Mouse (Mus musculus) sigmoid colon, adult 10 weeks (tissue): ENCODE data around the gene Nek5. TPM values are rescaled to one million over a fixed set of nuclear protein-coding genes. Genes with fewer than 3 reads are reported as not detected.

Experiments
- polyA plus RNA-seq: library from polyadenylated mRNA; stranded (reverse); fragments of 350-450 nt; fragmentation: Illumina TruSeq; extraction: RNeasy Lipid Tissue Mini Kit (QIAGEN cat#74804); gene quantifications from one replicate; pipeline ENCODE4 v1.2.3, GENCODE M21; 2014; ENCODE audit warnings: low read depth, low replicate concordance

Gene Nek5
- 3.2 TPM for polyA plus RNA-seq

GRCm38 (mm10) chr8:22124220-22125152 lies at the start of gene Nek5:
Gene Nek5 (minus strand): TSS chr8:22125053.

GRCm38 (mm10) chr8:22166080-22166603 lies 41.3 kb upstream of the Nek5 start, which contains the start of gene Nek3:
Gene Nek3 (minus strand): TSS chr8:22166435.

GRCm38 (mm10) chr8:22060446-22060889 lies 64.4 kb downstream of the Nek5 start, which contains the start of gene Alg11:
Gene Alg11 (plus strand): TSS chr8:22060721.

GRCm38 (mm10) chr8:22059821-22060445 lies 64.9 kb downstream of the Nek5 start, which contains the start of gene Atp7b:
Gene Atp7b (minus strand): TSS chr8:22060305.

Other genes with a start within 250 kb of the Nek5 start
- not detected for gene Defb9, start 239.6 kb downstream of the Nek5 start, polyA plus RNA-seq
- not detected for gene Defb11, start 218.6 kb downstream of the Nek5 start, polyA plus RNA-seq
- not detected for gene Defb15, start 192.3 kb downstream of the Nek5 start, polyA plus RNA-seq
- gene Defb35, start 186.7 kb downstream of the Nek5 start, polyA plus RNA-seq: not detected
- not detected for gene Defb13, start 178.3 kb downstream of the Nek5 start, polyA plus RNA-seq
- gene Fam90a1a, start 166.3 kb downstream of the Nek5 start, polyA plus RNA-seq: not detected
- gene Ccdc70, start 155.3 kb downstream of the Nek5 start, polyA plus RNA-seq: not detected
- gene Atp7b, start 64.7 kb downstream of the Nek5 start, polyA plus RNA-seq: 0.13 TPM
- gene Alg11, start 64.3 kb downstream of the Nek5 start, polyA plus RNA-seq: 32.0 TPM
- 9.4 TPM for gene Nek3, start 41.4 kb upstream of the Nek5 start, polyA plus RNA-seq
- gene Ckap2, start 60.8 kb upstream of the Nek5 start, polyA plus RNA-seq: 19.8 TPM
- 35.3 TPM for gene Vps36, start 67.8 kb upstream of the Nek5 start, polyA plus RNA-seq
- 0.66 TPM for gene Thsd1, start 102.3 kb upstream of the Nek5 start, polyA plus RNA-seq
- not detected for gene Tpte, start 158.4 kb upstream of the Nek5 start, polyA plus RNA-seq